Mouse (Mus musculus) neural tube, embryonic 14.5 days (tissue): ENCODE results near the gene Hsf4. TPM values are rescaled to one million over a fixed set of nuclear protein-coding genes. Genes with fewer than 3 reads are reported as not detected.
A peak's percentile ranks its signal among the peaks of the same experiment; 100 is the strongest.

Source experiments
- ATAC-seq: fragments of 200-750 bp; cut with Nextera tagmentation; 2 replicates; pipeline ENCODE4 v1.8.0; 2017; ENCODE audit warnings: low read depth, mild to moderate bottlenecking, moderate TSS enrichment, moderate library complexity
- H3K27ac ChIP-seq: fragments of 300-500 bp; sonication (generic); 2 replicates; pipeline ENCODE4 v1.5.1; 2014; ENCODE audit warnings: low read depth, mild to moderate bottlenecking, control low read depth, low read length, moderate library complexity, mixed read lengths
- H3K27me3 ChIP-seq: fragments of 300-500 bp; sonication (generic); 2 replicates; pipeline ENCODE4 v1.6.1; 2014; ENCODE audit warnings: low read length; ENCODE audit not compliant: control insufficient read depth, insufficient read depth
- H3K36me3 ChIP-seq: fragments of 300-500 bp; sonication (generic); 2 replicates; pipeline ENCODE4 v1.6.1; 2014; ENCODE audit warnings: low read length, mixed read lengths; ENCODE audit not compliant: control insufficient read depth, insufficient read depth
- H3K4me1 ChIP-seq: fragments of 300-500 bp; sonication (generic); 2 replicates; pipeline ENCODE4 v1.6.1; 2014; ENCODE audit warnings: low read length; ENCODE audit not compliant: control insufficient read depth, insufficient read depth
- H3K4me2 ChIP-seq: fragments of 300-500 bp; sonication (generic); 2 replicates; pipeline ENCODE4 v1.6.1; 2014; ENCODE audit warnings: mild to moderate bottlenecking, low read depth, low read length, control low read depth
- H3K4me3 ChIP-seq: fragments of 300-500 bp; sonication (generic); 2 replicates; pipeline ENCODE4 v1.5.1; 2014; ENCODE audit warnings: low read depth, low read length, control low read depth, mixed read lengths
- H3K9ac ChIP-seq: fragments of 300-500 bp; sonication (generic); replicated peaks from 2 replicates; pipeline ENCODE4 v1.6.1; 2014; ENCODE audit warnings: low read depth, mild to moderate bottlenecking, control low read depth, low read length, mixed read lengths
- H3K9me3 ChIP-seq: fragments of 300-500 bp; sonication (generic); 2 replicates; pipeline ENCODE4 v1.6.1; 2016; ENCODE audit warnings: low read length; ENCODE audit not compliant: control insufficient read depth
- WGBS: fragments of 180-500 bp; shearing (Covaris S2); extraction: QIAGEN DNeasy Blood & Tissue Kit; methylation state at CpG from one replicate; pipeline ENCODE4 v1.1.7; 2014; 5-methylcytosine and 5-hydroxymethylcytosine counted together
- polyA plus RNA-seq: library from polyadenylated mRNA; unstranded; fragments of >200 nt; fragmentation: Nextera tagmentation; extraction: Ambion mirVana; gene quantifications from 2 replicates; pipeline ENCODE4 v1.2.1, GENCODE M21; 2014

Gene Hsf4
- polyA plus RNA-seq, 1 experiment from 2014 or later = 0.66 TPM

- H3K27me3 ChIP-seq = no peaks in the 10 kb centered on the region
- no peaks in the 10 kb centered on the region for H3K9me3 ChIP-seq
- 80% methylated on average over 11 of the region's 11 CpGs for WGBS
- peak overlapping the region; percentile 27; the same call in 1 of the 2 replicates for H3K4me2 ChIP-seq
- no peak overlapping the region for H3K27ac ChIP-seq
- no peak overlapping the region; the same call in 1 of the 2 replicates for H3K4me3 ChIP-seq
- no peak overlapping the region for H3K9ac ChIP-seq
- H3K4me1 ChIP-seq = peaks cover 17% of the 10 kb centered on the region
- ATAC-seq = no peak
- peaks cover 7% of the 10 kb centered on the region for H3K36me3 ChIP-seq
Measured at GRCm38 (mm10) chr8:105295256-105295655, 25.7 kb downstream of the Hsf4 start.

GRCm38 (mm10) chr8:105295895-105296573, 26.4 kb downstream of the Hsf4 start, which contains the start of gene Exoc3l:
Gene Exoc3l (minus strand): TSS chr8:105296101.
- no peak for ATAC-seq
- no peak within 1 kb of the TSS for H3K9ac ChIP-seq

GRCm38 (mm10) chr8:105297511-105298192, 28.1 kb downstream of the Hsf4 start, which contains the start of gene E2f4:
Gene E2f4 (plus strand): TSS chr8:105297663.
- peak within 1 kb of the TSS; percentile 87 for H3K9ac ChIP-seq
- no peaks in the 10 kb centered on the region for H3K9me3 ChIP-seq
- peak within 1 kb of the TSS; percentile 98 for H3K4me2 ChIP-seq
- WGBS = under 1% methylated on average over 58 of the region's 58 CpGs
- ATAC-seq = peak; percentile 90
- peaks cover 24% of the 10 kb centered on the region for H3K36me3 ChIP-seq
- no peaks in the 10 kb centered on the region for H3K27me3 ChIP-seq
- H3K27ac ChIP-seq = peak within 1 kb of the TSS; percentile 44
- H3K4me3 ChIP-seq = peak within 1 kb of the TSS; percentile 95
- peaks cover 11% of the 10 kb centered on the region for H3K4me1 ChIP-seq

More at GRCm38 (mm10) chr8:105295895-105296573, 26.4 kb downstream of the Hsf4 start, which contains the start of gene Exoc3l:
- Histone ChIP-seq H3K36me3 (peaks cover 11% of the 10 kb centered on the region), H3K9me3 (no peaks in the 10 kb centered on the region), H3K4me1 (peaks cover 11% of the 10 kb centered on the region), H3K27ac (no peak within 1 kb of the TSS), H3K27me3 (no peaks in the 10 kb centered on the region), H3K4me3 (no peak within 1 kb of the TSS; the same call in 1 of the 2 replicates), H3K4me2 (peak within 1 kb of the TSS; percentile 98)
- WGBS = 62% methylated on average over 11 of the region's 11 CpGs

GRCm38 (mm10) chr8:105298351-105299252, 29.0 kb downstream of the Hsf4 start:
- 65% methylated on average over 18 of the region's 18 CpGs for WGBS
- peak overlapping the region; percentile 87 for H3K9ac ChIP-seq
- H3K4me1 ChIP-seq = peaks cover 11% of the 10 kb centered on the region
- H3K27me3 ChIP-seq = no peaks in the 10 kb centered on the region
- H3K4me3 ChIP-seq = peak overlapping the region; percentile 95
- H3K36me3 ChIP-seq = peaks cover 30% of the 10 kb centered on the region
- peak overlapping the region; percentile 98 for H3K4me2 ChIP-seq
- ATAC-seq = no peak
- no peaks in the 10 kb centered on the region for H3K9me3 ChIP-seq
- H3K27ac ChIP-seq = no peak overlapping the region

- WGBS = 95% methylated on average over 8 of the region's 8 CpGs
- ATAC-seq = no peak
- H3K36me3 ChIP-seq = peaks cover 30% of the 10 kb centered on the region
- H3K4me3 ChIP-seq = no peak overlapping the region
- H3K9me3 ChIP-seq = no peaks in the 10 kb centered on the region
- no peak overlapping the region for H3K27ac ChIP-seq
- H3K4me2 ChIP-seq = no peak overlapping the region
- no peaks in the 10 kb centered on the region for H3K27me3 ChIP-seq
- H3K9ac ChIP-seq = no peak overlapping the region
- peaks cover 14% of the 10 kb centered on the region for H3K4me1 ChIP-seq
Measured at GRCm38 (mm10) chr8:105299962-105300361, 30.4 kb downstream of the Hsf4 start.

- Histone ChIP-seq H3K4me1 (peaks cover 18% of the 10 kb centered on the region), H3K9ac (no peak overlapping the region), H3K4me3 (no peak overlapping the region), H3K27me3 (no peaks in the 10 kb centered on the region), H3K4me2 (no peak overlapping the region), H3K27ac (no peak overlapping the region), H3K9me3 (no peaks in the 10 kb centered on the region), H3K36me3 (peaks cover 42% of the 10 kb centered on the region)
- ATAC-seq = no peak
- 88% methylated on average over 8 of the region's 8 CpGs for WGBS
Measured at GRCm38 (mm10) chr8:105303396-105303795, 33.8 kb downstream of the Hsf4 start.

- Histone ChIP-seq H3K36me3 (peaks cover 42% of the 10 kb centered on the region), H3K27me3 (no peaks in the 10 kb centered on the region), H3K4me3 (no peak overlapping the region), H3K9me3 (no peaks in the 10 kb centered on the region), H3K27ac (no peak overlapping the region), H3K4me1 (peaks cover 13% of the 10 kb centered on the region), H3K4me2 (no peak overlapping the region), H3K9ac (no peak overlapping the region)
- 82% methylated on average over 9 of the region's 9 CpGs for WGBS
- ATAC-seq = no peak
Measured at GRCm38 (mm10) chr8:105303874-105304273, 34.3 kb downstream of the Hsf4 start.

- Histone ChIP-seq H3K4me2 (no peak overlapping the region), H3K36me3 (peaks cover 42% of the 10 kb centered on the region), H3K9ac (no peak overlapping the region), H3K4me3 (no peak overlapping the region), H3K27me3 (no peaks in the 10 kb centered on the region), H3K27ac (no peak overlapping the region), H3K4me1 (peaks cover 12% of the 10 kb centered on the region; the same call in 1 of the 2 replicates), H3K9me3 (no peaks in the 10 kb centered on the region)
- 71% methylated on average over 9 of the region's 9 CpGs for WGBS
- peak; percentile 22; the same call in 1 of the 2 replicates for ATAC-seq
Measured at GRCm38 (mm10) chr8:105304325-105305210, 35.0 kb downstream of the Hsf4 start.
